Mouse (Mus musculus): Measurements from ENCODE around the gene Ppp1r26. TPM values are rescaled to one million over a fixed set of nuclear protein-coding genes. Genes with fewer than 3 reads are reported as not detected.

Ppp1r26 gene
- polyA plus RNA-seq, 1 experiment from 2014 or later: 1.1 TPM

- no peaks in the 10 kb centered on the region for H3K9me3 ChIP-seq (ENCODE audit: control insufficient read depth, low read length)
- no peak overlapping the region for H3K4me2 ChIP-seq (replicated peaks; ENCODE audit: low read depth)
- ATAC-seq (ENCODE audit: low FRiP score, low TSS enrichment): no peak
- 83% methylated on average over 1 of the region's 1 CpGs for WGBS
- no peak for DNase-seq (ENCODE audit: low spot score)
- no peak overlapping the region for H3K4me3 ChIP-seq (ENCODE audit: low read depth, low read length)
- H3K36me3 ChIP-seq (ENCODE audit: control insufficient read depth, insufficient read depth, low read length): no peaks in the 10 kb centered on the region
- H3K4me1 ChIP-seq (replicated peaks; ENCODE audit: control insufficient read depth, insufficient read depth): no peaks in the 10 kb centered on the region
- no peaks in the 10 kb centered on the region for H3K27me3 ChIP-seq (ENCODE audit: control insufficient read depth, insufficient read depth, low read length)
- H3K27ac ChIP-seq (replicated peaks): no peak overlapping the region
- TF ChIP-seq EP300 (optimal IDR thresholded peaks at IDR 0.05) (no peak), CTCF (IDR thresholded peaks at IDR 0.05; ENCODE audit: low read depth) (no peak)
- H3K9ac ChIP-seq (ENCODE audit: low read length): no peak overlapping the region
Measured at GRCm38 (mm10) chr2:28416511-28416910, 30.1 kb upstream of the Ppp1r26 start.

- Histone ChIP-seq H3K27ac (replicated peaks) (no peak overlapping the region), H3K9me3 (ENCODE audit: control insufficient read depth, low read length) (no peaks in the 10 kb centered on the region), H3K36me3 (ENCODE audit: control insufficient read depth, insufficient read depth, low read length) (no peaks in the 10 kb centered on the region), H3K9ac (ENCODE audit: low read length) (no peak overlapping the region), H3K4me2 (replicated peaks; ENCODE audit: low read depth) (no peak overlapping the region), H3K4me3 (ENCODE audit: low read depth, low read length) (no peak overlapping the region), H3K27me3 (ENCODE audit: control insufficient read depth, insufficient read depth, low read length) (no peaks in the 10 kb centered on the region), H3K4me1 (replicated peaks; ENCODE audit: control insufficient read depth, insufficient read depth) (no peaks in the 10 kb centered on the region)
- ATAC-seq (ENCODE audit: low FRiP score, low TSS enrichment) (peak; percentile 64), DNase-seq (ENCODE audit: low spot score) (peak; percentile 89)
- TF ChIP-seq EP300 (optimal IDR thresholded peaks at IDR 0.05) (no peak), CTCF (IDR thresholded peaks at IDR 0.05; ENCODE audit: low read depth) (peak; percentile 91)
- 41% methylated on average over 2 of the region's 2 CpGs for WGBS
Measured at GRCm38 (mm10) chr2:28418034-28418433, 28.6 kb upstream of the Ppp1r26 start.

GRCm38 (mm10) chr2:28419898-28420297 is 26.7 kb upstream of the Ppp1r26 start:
- Histone ChIP-seq H3K27ac (replicated peaks) (no peak overlapping the region), H3K9me3 (ENCODE audit: control insufficient read depth, low read length) (no peaks in the 10 kb centered on the region), H3K27me3 (ENCODE audit: control insufficient read depth, insufficient read depth, low read length) (no peaks in the 10 kb centered on the region), H3K4me2 (replicated peaks; ENCODE audit: low read depth) (no peak overlapping the region), H3K4me3 (ENCODE audit: low read depth, low read length) (no peak overlapping the region), H3K9ac (ENCODE audit: low read length) (no peak overlapping the region), H3K36me3 (ENCODE audit: control insufficient read depth, insufficient read depth, low read length) (no peaks in the 10 kb centered on the region), H3K4me1 (replicated peaks; ENCODE audit: control insufficient read depth, insufficient read depth) (no peaks in the 10 kb centered on the region)
- peak; percentile 33; the same call in 1 of the 2 replicates for ATAC-seq (ENCODE audit: low FRiP score, low TSS enrichment)
- 27% methylated on average over 4 of the region's 4 CpGs for WGBS
- TF ChIP-seq CTCF (IDR thresholded peaks at IDR 0.05; ENCODE audit: low read depth): peak; percentile 90
- no peak for TF ChIP-seq EP300 (optimal IDR thresholded peaks at IDR 0.05)
- peak; percentile 85 for DNase-seq (ENCODE audit: low spot score)

- no peak overlapping the region for H3K4me3 ChIP-seq (ENCODE audit: low read depth, low read length)
- H3K36me3 ChIP-seq (ENCODE audit: control insufficient read depth, insufficient read depth, low read length): no peaks in the 10 kb centered on the region
- H3K27me3 ChIP-seq (ENCODE audit: control insufficient read depth, insufficient read depth, low read length): no peaks in the 10 kb centered on the region
- no peaks in the 10 kb centered on the region for H3K4me1 ChIP-seq (replicated peaks; ENCODE audit: control insufficient read depth, insufficient read depth)
- H3K27ac ChIP-seq (replicated peaks): no peak overlapping the region
- no peak overlapping the region for H3K4me2 ChIP-seq (replicated peaks; ENCODE audit: low read depth)
- H3K9ac ChIP-seq (ENCODE audit: low read length): no peak overlapping the region
- DNase-seq (ENCODE audit: low spot score): peak; percentile 44
- TF ChIP-seq CTCF (IDR thresholded peaks at IDR 0.05; ENCODE audit: low read depth) (peak; percentile 63), EP300 (optimal IDR thresholded peaks at IDR 0.05) (no peak)
- no peak for ATAC-seq (ENCODE audit: low FRiP score, low TSS enrichment)
- no peaks in the 10 kb centered on the region for H3K9me3 ChIP-seq (ENCODE audit: control insufficient read depth, low read length)
- 40% methylated on average over 3 of the region's 3 CpGs for WGBS
Measured at GRCm38 (mm10) chr2:28423167-28423566, 23.4 kb upstream of the Ppp1r26 start.

- Histone ChIP-seq H3K4me1 (replicated peaks; ENCODE audit: control insufficient read depth, insufficient read depth) (no peaks in the 10 kb centered on the region), H3K4me3 (ENCODE audit: low read depth, low read length) (no peak overlapping the region), H3K27ac (replicated peaks) (no peak overlapping the region), H3K9ac (ENCODE audit: low read length) (no peak overlapping the region), H3K9me3 (ENCODE audit: control insufficient read depth, low read length) (no peaks in the 10 kb centered on the region), H3K4me2 (replicated peaks; ENCODE audit: low read depth) (no peak overlapping the region), H3K27me3 (ENCODE audit: control insufficient read depth, insufficient read depth, low read length) (no peaks in the 10 kb centered on the region), H3K36me3 (ENCODE audit: control insufficient read depth, insufficient read depth, low read length) (no peaks in the 10 kb centered on the region)
- ATAC-seq (ENCODE audit: low FRiP score, low TSS enrichment) (no peak), DNase-seq (ENCODE audit: low spot score) (no peak)
- WGBS: 69% methylated on average over 6 of the region's 6 CpGs
- no peak for TF ChIP-seq EP300 (optimal IDR thresholded peaks at IDR 0.05)
- TF ChIP-seq CTCF (IDR thresholded peaks at IDR 0.05; ENCODE audit: low read depth): no peak
Measured at GRCm38 (mm10) chr2:28427226-28427625, 19.4 kb upstream of the Ppp1r26 start.

- no peak for TF ChIP-seq CTCF (IDR thresholded peaks at IDR 0.05; ENCODE audit: low read depth)
- no peak for TF ChIP-seq EP300 (optimal IDR thresholded peaks at IDR 0.05)
- no peaks in the 10 kb centered on the region for H3K36me3 ChIP-seq (ENCODE audit: control insufficient read depth, insufficient read depth, low read length)
- H3K4me2 ChIP-seq (replicated peaks; ENCODE audit: low read depth): no peak overlapping the region
- no peak overlapping the region for H3K27ac ChIP-seq (replicated peaks)
- no peaks in the 10 kb centered on the region for H3K4me1 ChIP-seq (replicated peaks; ENCODE audit: control insufficient read depth, insufficient read depth)
- H3K9me3 ChIP-seq (ENCODE audit: control insufficient read depth, low read length): no peaks in the 10 kb centered on the region
- ATAC-seq (ENCODE audit: low FRiP score, low TSS enrichment) (no peak), DNase-seq (ENCODE audit: low spot score) (no peak)
- no peak overlapping the region for H3K4me3 ChIP-seq (ENCODE audit: low read depth, low read length)
- no peaks in the 10 kb centered on the region for H3K27me3 ChIP-seq (ENCODE audit: control insufficient read depth, insufficient read depth, low read length)
- H3K9ac ChIP-seq (ENCODE audit: low read length): no peak overlapping the region
- WGBS: 40% methylated on average over 6 of the region's 6 CpGs
Measured at GRCm38 (mm10) chr2:28430846-28431245, 15.8 kb upstream of the Ppp1r26 start.
